ENCODE assay signal across 28 mouse cellular contexts in genomic region chr19:44874928-44875327, GRCm38 (mm10). TPM values are rescaled to one million over a fixed set of nuclear protein-coding genes. Genes with fewer than 3 reads are reported as not detected.
A peak's percentile ranks its signal among the peaks of the same experiment; 100 is the strongest.
DNase-seq lines count a peak whose midpoint lies in the region; ATAC-seq and TF ChIP-seq lines count a peak whose summit lies in the region.
"Had no signal": no experiment of that assay in that cellular context is flagged by ENCODE, and none has a peak within 500 bp of the region (broad histone marks: within the 10 kb centered on the region; RNA-seq: fewer than 3 reads in every experiment).

No protein-coding gene starts in this region.

- no peak overlapping the region for H3K9ac ChIP-seq in hindbrain, embryonic 12.5 days
- no peak overlapping the region for H3K9ac ChIP-seq in midbrain, embryonic 11.5 days (ENCODE audit: low read length)
- H3K9ac ChIP-seq in midbrain, postnatal 0 days (replicated peaks; ENCODE audit: low read length, poor library complexity, severe bottlenecking) = no peak overlapping the region
- H3K9ac ChIP-seq in hindbrain, embryonic 16.5 days (ENCODE audit: low read depth, low read length) = no peak overlapping the region
- H3K9ac ChIP-seq in neural tube, embryonic 15.5 days (replicated peaks) = no peak overlapping the region
- H3K9ac ChIP-seq: embryonic facial prominence, embryonic 15.5 days; liver, embryonic 14.5 days; lung, embryonic 14.5 days; midbrain, embryonic 15.5 days had no signal

- no peaks in the 10 kb centered on the region for H3K36me3 ChIP-seq in hindbrain, embryonic 12.5 days
- H3K36me3 ChIP-seq in hindbrain, embryonic 10.5 days = no peaks in the 10 kb centered on the region
- H3K36me3 ChIP-seq in midbrain, embryonic 11.5 days (ENCODE audit: control insufficient read depth, insufficient read depth, low read length) = no peaks in the 10 kb centered on the region
- H3K36me3 ChIP-seq in midbrain, postnatal 0 days (ENCODE audit: insufficient read depth, low read length) = no peaks in the 10 kb centered on the region
- H3K36me3 ChIP-seq in hindbrain, embryonic 16.5 days (ENCODE audit: control insufficient read depth, insufficient read depth, low read length) = no peaks in the 10 kb centered on the region
- no peaks in the 10 kb centered on the region for H3K36me3 ChIP-seq in neural tube, embryonic 15.5 days
- H3K36me3 ChIP-seq: embryonic facial prominence, embryonic 15.5 days; G1E; midbrain, embryonic 15.5 days had no signal

- H3K27me3 ChIP-seq in hindbrain, embryonic 12.5 days = peaks cover 5% of the 10 kb centered on the region
- peaks cover 49% of the 10 kb centered on the region for H3K27me3 ChIP-seq in hindbrain, embryonic 10.5 days (ENCODE audit: insufficient read depth, poor library complexity, severe bottlenecking)
- H3K27me3 ChIP-seq in midbrain, embryonic 11.5 days (ENCODE audit: control insufficient read depth, insufficient read depth, low read length) = no peaks in the 10 kb centered on the region
- H3K27me3 ChIP-seq in midbrain, postnatal 0 days (ENCODE audit: insufficient read depth, low read length) = peaks cover 3% of the 10 kb centered on the region; the same call in 1 of the 2 replicates
- H3K27me3 ChIP-seq in hindbrain, embryonic 16.5 days (replicated peaks; ENCODE audit: control insufficient read depth, insufficient read depth, low read length) = no peaks in the 10 kb centered on the region
- peaks cover 5% of the 10 kb centered on the region; the same call in 1 of the 2 replicates for H3K27me3 ChIP-seq in neural tube, embryonic 15.5 days (replicated peaks)

- 0 out of 2 replicates have a peak overlapping the region, but pooled peaks have one; percentile 25 for H3K27ac ChIP-seq in hindbrain, embryonic 12.5 days
- H3K27ac ChIP-seq in hindbrain, embryonic 10.5 days = no peak overlapping the region
- no peak overlapping the region for H3K27ac ChIP-seq in midbrain, embryonic 11.5 days (ENCODE audit: low read depth, low read length)
- H3K27ac ChIP-seq in midbrain, postnatal 0 days (ENCODE audit: low read depth, low read length) = no peak overlapping the region
- H3K27ac ChIP-seq in hindbrain, embryonic 16.5 days (ENCODE audit: low read depth, low read length) = peak overlapping the region; percentile 53
- peak overlapping the region; percentile 48; the same call in 1 of the 2 replicates for H3K27ac ChIP-seq in neural tube, embryonic 15.5 days (replicated peaks)
- H3K27ac ChIP-seq: embryonic facial prominence, embryonic 15.5 days; liver, embryonic 14.5 days; midbrain, embryonic 15.5 days had no signal

- no peak for TF ChIP-seq CTCF in midbrain, postnatal 0 days (IDR thresholded peaks at IDR 0.05)

- 31% methylated on average over 6 of the region's 6 CpGs for WGBS in hindbrain, embryonic 12.5 days
- 38% methylated on average over 6 of the region's 6 CpGs for WGBS in hindbrain, embryonic 10.5 days
- WGBS in midbrain, embryonic 11.5 days = 24% methylated on average over 6 of the region's 6 CpGs
- WGBS in midbrain, postnatal 0 days = 26% methylated on average over 6 of the region's 6 CpGs
- WGBS in hindbrain, embryonic 16.5 days = 31% methylated on average over 6 of the region's 6 CpGs
- 31% methylated on average over 6 of the region's 6 CpGs for WGBS in neural tube, embryonic 15.5 days

- intact Hi-C loops in left cerebral cortex, postnatal 4 days (cut with DNase I) = no loop called here

- H3K4me3 ChIP-seq in hindbrain, embryonic 12.5 days = no peak overlapping the region
- H3K4me3 ChIP-seq in hindbrain, embryonic 10.5 days = no peak overlapping the region
- H3K4me3 ChIP-seq in midbrain, embryonic 11.5 days (ENCODE audit: low read depth, low read length) = no peak overlapping the region
- H3K4me3 ChIP-seq in midbrain, postnatal 0 days (ENCODE audit: low read depth, low read length) = no peak overlapping the region
- no peak overlapping the region for H3K4me3 ChIP-seq in hindbrain, embryonic 16.5 days (ENCODE audit: low read length)
- H3K4me3 ChIP-seq in neural tube, embryonic 15.5 days (replicated peaks) = no peak overlapping the region
- H3K4me3 ChIP-seq: embryonic facial prominence, embryonic 15.5 days; midbrain, embryonic 15.5 days; myocyte had no signal

- DNase-seq in hindbrain, embryonic 10.5 days (ENCODE audit: low spot score) = no peak
- peak; percentile 53 for DNase-seq in midbrain, embryonic 11.5 days (ENCODE audit: low spot score, missing footprints)
- DNase-seq in midbrain, postnatal 0 days (ENCODE audit: low spot score) = no peak
- no peak for DNase-seq in left cerebral cortex, postnatal 4 days
- no peak for DNase-seq in cerebellum, adult 9-11 months
- DNase-seq: adrenal gland, postnatal 14 days; B cell, adult 2 months; cerebellum, adult 11 months; cerebellum, adult 9-10 months; gastrocnemius, postnatal 25 days; heart, adult 18-20 months; heart, postnatal 14 days; kidney, adult 11 months; kidney, postnatal 25 days; liver; lung, embryonic 14.5 days; lung, postnatal 14 days; spleen, adult 18-20 months; thymus, postnatal 14 days had no signal

- no peak for ATAC-seq in hindbrain, embryonic 12.5 days (ENCODE audit: low FRiP score)
- no peak for ATAC-seq in midbrain, embryonic 11.5 days (ENCODE audit: low FRiP score)
- ATAC-seq in midbrain, postnatal 0 days (ENCODE audit: low FRiP score) = no peak
- no peak for ATAC-seq in hindbrain, embryonic 16.5 days
- ATAC-seq in neural tube, embryonic 15.5 days (ENCODE audit: low FRiP score) = no peak; the same call in 1 of the 2 replicates
- ATAC-seq: forebrain, embryonic 14.5 days; midbrain, embryonic 15.5 days had no signal

- no peaks in the 10 kb centered on the region; the same call in 1 of the 2 replicates for H3K4me1 ChIP-seq in hindbrain, embryonic 12.5 days
- H3K4me1 ChIP-seq in hindbrain, embryonic 10.5 days (replicated peaks) = 0 out of 2 replicates have a peak, but pooled peaks cover 3% of the 10 kb centered on the region
- no peaks in the 10 kb centered on the region for H3K4me1 ChIP-seq in midbrain, embryonic 11.5 days (ENCODE audit: control insufficient read depth, insufficient read depth, low read length)
- no peaks in the 10 kb centered on the region for H3K4me1 ChIP-seq in midbrain, postnatal 0 days (ENCODE audit: insufficient read depth, low read length)
- no peaks in the 10 kb centered on the region for H3K4me1 ChIP-seq in hindbrain, embryonic 16.5 days (ENCODE audit: control insufficient read depth, insufficient read depth, low read depth, low read length)
- H3K4me1 ChIP-seq in neural tube, embryonic 15.5 days = peaks cover 10% of the 10 kb centered on the region
- H3K4me1 ChIP-seq: embryonic facial prominence, embryonic 15.5 days had no signal

- no peaks in the 10 kb centered on the region for H3K9me3 ChIP-seq in hindbrain, embryonic 12.5 days (replicated peaks)
- no peaks in the 10 kb centered on the region for H3K9me3 ChIP-seq in hindbrain, embryonic 10.5 days
- H3K9me3 ChIP-seq in midbrain, embryonic 11.5 days (ENCODE audit: control insufficient read depth, low read length) = no peaks in the 10 kb centered on the region
- H3K9me3 ChIP-seq in midbrain, postnatal 0 days (ENCODE audit: low read length) = no peaks in the 10 kb centered on the region
- H3K9me3 ChIP-seq in hindbrain, embryonic 16.5 days (ENCODE audit: control insufficient read depth, low read length) = no peaks in the 10 kb centered on the region
- no peaks in the 10 kb centered on the region for H3K9me3 ChIP-seq in neural tube, embryonic 15.5 days (replicated peaks)
- H3K9me3 ChIP-seq: embryonic facial prominence, embryonic 15.5 days; G1E; midbrain, embryonic 15.5 days had no signal

- H3K4me2 ChIP-seq in hindbrain, embryonic 12.5 days (replicated peaks) = no peak overlapping the region
- no peak overlapping the region for H3K4me2 ChIP-seq in midbrain, embryonic 11.5 days
- no peak overlapping the region for H3K4me2 ChIP-seq in midbrain, postnatal 0 days (ENCODE audit: low read depth, low read length, poor library complexity, severe bottlenecking)
- H3K4me2 ChIP-seq in hindbrain, embryonic 16.5 days (ENCODE audit: low read length) = no peak overlapping the region
- H3K4me2 ChIP-seq in neural tube, embryonic 15.5 days = no peak overlapping the region
- H3K4me2 ChIP-seq: embryonic facial prominence, embryonic 15.5 days; lung, embryonic 14.5 days; midbrain, embryonic 15.5 days had no signal

RNA-seq across cellular contexts. Expression of gene Slf2, which starts 56.0 kb away (rescaled TPM):
- 41.1 and 41.2 TPM in 2 replicates for polyA plus RNA-seq in hindbrain, embryonic 12.5 days (2016; fragmentation: Nextera tagmentation; extraction: Ambion mirVana)
- polyA plus RNA-seq in hindbrain, embryonic 10.5 days (2016; fragmentation: Nextera tagmentation; extraction: Ambion mirVana) = 28.1 and 39.3 TPM in 2 replicates
- polyA plus RNA-seq in midbrain, embryonic 11.5 days (2014; fragmentation: Nextera tagmentation; extraction: Ambion mirVana) = 38.7 and 44.3 TPM in 2 replicates
- total RNA-seq in midbrain, postnatal 0 days (2014; rRNA removed) = 26.8 and 43.3 TPM in 2 replicates
- 20.9 and 22.6 TPM in 2 replicates for polyA plus RNA-seq in midbrain, postnatal 0 days (2015; fragmentation: Nextera tagmentation; extraction: Ambion mirVana)
- 26.7 and 27.8 TPM in 2 replicates for polyA plus RNA-seq in hindbrain, embryonic 16.5 days (2015; fragmentation: Nextera tagmentation; extraction: Ambion mirVana)
- 28.4 and 28.7 TPM in 2 replicates for polyA plus RNA-seq in neural tube, embryonic 15.5 days (2015; fragmentation: Nextera tagmentation; extraction: Ambion mirVana)
- total RNA-seq in left cerebral cortex, postnatal 4 days (2021) = 10 to 100 TPM; 44.7 to 46.6 TPM

Comparison
In these comparisons a context has a peak if more than half of its experiments do, and no peak if none do; other contexts are left out.
1. H3K27ac ChIP-seq: peak in hindbrain, embryonic 12.5 days (single experiment), hindbrain, embryonic 16.5 days (single experiment) and neural tube, embryonic 15.5 days (single experiment); none in hindbrain, embryonic 10.5 days (single experiment), midbrain, embryonic 11.5 days (single experiment) and midbrain, postnatal 0 days (single experiment).